Mouse (Mus musculus): ENCODE measurements around the gene Itgal. TPM values are rescaled to one million over a fixed set of nuclear protein-coding genes. Genes with fewer than 3 reads are reported as not detected.
"Not testable (repeated sequence)": the region's sequence is repeated elsewhere in the genome, so short reads cannot be mapped to it uniquely, and the experiment has no call there.

The Itgal gene
- total and polyA plus RNA-seq, 3 experiments = 1.7 to 2.4 (median 1.7) TPM

- DNase-seq = no peak
These were observed 46.3 kb downstream of the Itgal start for GRCm38 (mm10) chr7:127342332-127342731.

- DNase-seq = no peak
These were observed 46.8 kb downstream of the Itgal start for GRCm38 (mm10) chr7:127342888-127343287.

DNA sequence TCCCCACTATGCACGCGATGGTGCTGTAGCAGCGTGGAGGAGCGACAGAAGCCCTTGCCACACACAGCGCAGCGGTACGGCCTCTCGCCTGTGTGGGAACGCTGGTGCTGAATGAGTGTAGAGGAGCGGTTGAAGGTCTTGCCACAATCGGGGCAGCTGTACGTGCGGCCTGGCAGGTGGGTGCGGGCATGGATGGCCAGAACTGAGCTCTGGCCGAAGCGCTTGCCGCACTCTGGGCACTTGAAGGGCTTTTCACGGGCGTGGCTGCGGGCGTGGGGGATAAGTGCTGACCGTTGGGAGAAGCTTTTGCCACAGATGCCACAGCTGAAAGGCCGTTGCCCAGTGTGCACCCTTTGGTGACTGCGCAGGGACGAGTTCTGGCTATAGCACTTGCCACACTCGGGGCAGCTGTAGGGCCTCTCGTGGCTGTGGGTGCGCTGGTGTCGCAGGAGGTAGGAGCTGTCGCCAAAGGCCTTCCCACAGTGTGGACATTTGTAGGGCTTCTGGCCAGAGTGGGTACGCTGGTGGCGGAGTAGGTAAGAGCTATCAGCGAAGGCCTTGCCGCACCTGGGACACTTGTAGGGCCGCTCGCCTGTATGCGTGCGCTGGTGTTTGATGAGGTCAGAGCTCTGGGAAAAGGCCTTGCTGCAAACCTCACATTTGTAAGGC is 47.4 kb downstream of the Itgal start:
- DNase-seq = peak; percentile 12

DNA sequence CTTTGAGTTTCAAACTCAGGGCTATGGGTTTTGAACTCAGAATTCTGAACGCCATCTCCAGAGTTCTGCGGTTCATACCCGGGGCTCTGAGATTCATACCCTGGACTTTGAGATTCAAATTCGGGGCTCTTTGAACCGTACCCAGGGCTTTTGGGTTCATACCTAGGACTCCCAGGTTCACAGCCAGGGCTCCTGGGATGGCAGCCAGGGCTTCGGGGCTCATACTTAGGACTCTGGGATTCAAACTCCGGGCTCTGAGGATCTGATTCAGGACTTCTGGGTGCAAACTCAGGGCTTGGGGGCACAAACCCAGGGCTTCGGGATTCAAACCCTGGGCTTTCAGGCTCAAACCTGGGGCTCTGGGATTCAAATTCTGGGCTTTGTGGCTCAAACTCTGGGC is 48.3 kb downstream of the Itgal start:
- DNase-seq = peak; percentile 25

GRCm38 (mm10) chr7:127345092-127345491 is 49.0 kb downstream of the Itgal start:
- DNase-seq = no peak

DNA sequence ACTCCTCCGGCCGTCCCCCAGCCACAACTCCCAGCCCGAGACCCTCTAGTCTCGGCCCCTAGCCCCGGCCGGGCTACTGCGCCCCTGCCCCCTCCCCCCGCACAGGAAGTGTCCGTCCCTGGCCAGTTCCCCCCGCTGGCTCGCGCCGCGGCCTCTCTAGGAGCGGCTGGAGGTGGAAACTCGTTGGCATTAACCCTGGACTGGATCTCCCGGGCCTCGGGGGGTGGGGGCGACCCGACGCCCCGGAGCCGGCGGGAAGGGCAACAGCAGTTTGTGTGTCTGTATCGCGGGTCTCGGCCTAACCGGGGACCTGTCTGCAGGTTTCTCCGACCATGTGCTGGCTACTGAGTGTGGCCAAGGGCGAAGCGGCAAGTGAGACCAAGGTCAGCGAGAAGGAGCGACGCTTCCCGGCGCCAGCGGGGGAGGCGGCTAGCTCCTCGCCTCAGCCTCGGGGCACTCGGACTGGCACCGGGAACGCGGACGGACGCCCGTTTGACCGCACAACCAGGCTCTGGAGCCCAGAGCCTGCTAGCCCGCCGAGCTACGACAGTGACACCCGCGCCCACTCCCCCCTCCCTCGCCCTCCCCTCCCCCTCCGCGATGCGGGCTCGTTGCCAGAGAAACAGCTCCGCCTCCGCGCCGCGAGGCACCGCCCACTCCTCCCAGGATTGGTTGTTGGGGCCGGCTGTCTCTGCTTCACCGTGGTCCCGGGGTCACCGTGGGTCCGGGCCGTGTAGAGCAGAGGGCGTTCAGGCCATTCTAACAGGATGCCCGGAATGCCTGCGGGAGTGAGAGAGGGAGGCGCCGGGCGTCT is 49.7 kb downstream of the Itgal start, which contains the start of gene Zfp768:
Zfp768 (minus strand) TSS at position 78 of the 814 bp plus-strand sequence.
- DNase-seq = peak; percentile 97

GRCm38 (mm10) chr7:127346676-127347075 is 50.6 kb downstream of the Itgal start:
- no peak for DNase-seq

DNA sequence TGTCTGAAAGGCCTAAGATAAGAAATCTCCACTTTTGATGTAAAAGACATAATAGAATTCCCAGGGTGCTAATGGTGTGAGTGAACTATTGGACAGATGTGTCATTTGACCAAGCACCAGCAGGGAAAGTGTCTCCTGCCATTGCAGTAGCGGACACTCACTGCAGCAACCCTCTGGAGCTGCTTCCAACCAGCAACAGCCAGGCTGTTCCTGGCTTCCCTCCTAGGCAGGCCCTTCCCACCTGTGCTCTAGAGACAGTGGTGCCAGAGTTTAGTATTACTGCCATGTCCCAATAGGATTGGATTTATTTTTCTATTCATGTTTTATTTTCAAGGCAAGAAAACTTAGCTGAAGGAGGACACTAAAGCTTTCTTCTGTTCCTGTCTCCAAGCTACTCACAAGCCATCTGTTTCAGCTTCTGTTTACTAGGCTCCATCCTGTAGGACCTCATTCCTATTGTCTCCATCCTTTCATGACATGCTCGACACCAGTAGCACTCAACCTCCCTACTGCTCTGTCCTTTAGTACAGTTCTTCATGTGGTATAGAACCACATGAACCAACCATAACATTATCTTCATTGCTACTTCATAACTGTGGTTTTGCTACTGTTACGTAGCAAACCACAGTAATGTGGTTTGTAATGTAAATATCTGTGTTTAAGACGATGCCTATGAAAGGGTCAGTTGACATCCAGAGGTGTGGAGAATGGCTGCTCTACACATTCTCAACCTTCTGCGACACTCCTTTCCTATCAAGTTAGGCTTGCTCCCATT is 55.4 kb downstream of the Itgal start:
- no peak for DNase-seq

GRCm38 (mm10) chr7:127355796-127356195 is 59.7 kb downstream of the Itgal start:
- no peak for DNase-seq

DNA sequence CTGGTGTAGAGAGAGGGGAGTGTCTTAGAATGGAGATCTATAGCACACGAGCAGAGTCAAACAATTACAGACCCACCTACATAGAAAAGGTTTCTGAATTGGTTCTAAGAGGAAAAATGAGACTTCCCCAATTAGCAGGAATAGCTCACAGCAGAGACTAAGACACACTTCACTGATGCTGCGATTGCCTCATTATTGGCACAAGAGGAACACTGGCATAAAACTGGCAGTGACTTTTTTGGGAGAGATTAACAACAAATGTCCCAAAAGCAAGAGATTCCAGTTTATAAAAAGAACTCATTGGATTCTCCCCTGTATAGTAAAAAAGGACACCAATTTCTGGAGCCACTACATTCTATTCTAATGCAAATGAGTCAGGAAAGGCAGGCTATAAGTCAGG is 61.8 kb downstream of the Itgal start:
- no peak for DNase-seq

DNA sequence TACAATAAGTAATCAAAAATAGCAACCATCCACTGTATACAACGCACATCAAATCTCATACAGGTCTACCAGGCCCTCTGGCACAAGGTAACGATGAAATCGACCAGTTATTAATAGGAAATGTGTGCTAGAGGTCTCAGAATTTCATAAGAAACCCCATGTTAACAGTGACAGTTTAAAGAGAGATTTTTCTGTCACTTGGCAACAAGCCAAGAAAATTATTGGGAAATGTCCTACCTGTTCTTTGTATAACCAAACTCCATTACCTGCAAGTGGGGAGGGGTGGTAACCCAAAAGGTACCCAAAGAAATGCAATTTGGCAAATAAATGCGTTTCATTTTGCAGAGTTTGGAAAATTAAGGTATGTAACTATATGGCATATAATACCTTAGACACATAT is 62.4 kb downstream of the Itgal start:
- DNase-seq = no peak

DNA sequence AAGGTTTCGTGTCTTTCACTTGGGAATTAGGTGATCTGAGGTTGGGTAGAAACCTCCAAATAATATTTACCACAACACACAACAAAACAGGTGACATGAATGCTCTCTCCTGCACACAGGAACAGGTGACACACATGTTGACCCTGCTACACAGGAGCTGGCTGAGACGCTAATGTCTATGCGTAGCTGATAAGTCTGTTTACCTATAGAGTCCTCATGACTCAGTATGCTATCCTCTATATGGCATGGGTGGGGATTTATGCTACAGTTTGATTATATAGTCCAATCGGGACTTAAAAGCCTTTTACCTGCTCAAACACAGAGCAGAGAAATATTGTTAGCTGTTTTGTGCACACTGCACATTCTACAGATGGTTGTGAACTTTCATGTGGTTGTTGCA is 64.2 kb downstream of the Itgal start:
- no peak for DNase-seq

DNA sequence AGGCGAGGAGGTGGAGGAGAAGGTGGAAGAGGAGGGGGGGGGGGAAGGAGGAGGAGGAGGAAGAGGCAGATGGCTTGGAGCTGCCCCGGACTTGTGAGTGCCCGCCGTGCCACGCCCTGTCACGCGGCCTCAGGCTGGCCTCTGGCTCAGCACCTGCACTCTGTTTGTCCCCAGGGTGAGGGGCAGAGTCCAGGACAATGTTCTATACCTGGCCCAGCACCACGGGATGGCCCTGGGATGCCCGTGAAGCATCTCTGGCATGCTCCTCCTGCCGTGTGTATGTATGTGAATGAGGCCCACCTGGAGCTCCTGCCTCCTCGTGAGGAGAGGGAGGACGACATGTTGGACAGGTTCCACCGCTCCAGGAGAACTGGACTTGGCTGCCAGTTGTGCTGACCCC is 65.4 kb downstream of the Itgal start:
- DNase-seq = no peak

DNA sequence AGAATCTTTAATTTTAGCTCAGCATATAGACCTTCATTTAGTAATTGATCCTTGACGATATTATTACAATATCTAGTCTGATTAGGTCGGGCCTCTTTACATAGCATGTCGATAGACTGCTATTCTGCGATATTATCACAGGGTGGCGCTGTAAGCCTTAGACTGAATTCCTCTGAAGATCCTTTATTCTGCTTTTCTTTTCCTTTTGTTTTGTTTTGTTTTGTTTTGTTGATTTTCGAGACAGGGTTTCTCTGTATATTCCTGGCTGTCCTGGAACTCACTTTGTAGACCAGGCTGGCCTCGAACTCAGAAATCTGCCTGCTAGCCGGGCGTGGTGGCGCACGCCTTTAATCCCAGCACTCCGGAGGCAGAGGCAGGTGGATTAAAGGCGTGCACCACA is 66.4 kb downstream of the Itgal start:
- DNase-seq = not testable (repeated sequence)

GRCm38 (mm10) chr7:127363475-127363921 is 67.4 kb downstream of the Itgal start:
- DNase-seq = peak; percentile 57

DNA sequence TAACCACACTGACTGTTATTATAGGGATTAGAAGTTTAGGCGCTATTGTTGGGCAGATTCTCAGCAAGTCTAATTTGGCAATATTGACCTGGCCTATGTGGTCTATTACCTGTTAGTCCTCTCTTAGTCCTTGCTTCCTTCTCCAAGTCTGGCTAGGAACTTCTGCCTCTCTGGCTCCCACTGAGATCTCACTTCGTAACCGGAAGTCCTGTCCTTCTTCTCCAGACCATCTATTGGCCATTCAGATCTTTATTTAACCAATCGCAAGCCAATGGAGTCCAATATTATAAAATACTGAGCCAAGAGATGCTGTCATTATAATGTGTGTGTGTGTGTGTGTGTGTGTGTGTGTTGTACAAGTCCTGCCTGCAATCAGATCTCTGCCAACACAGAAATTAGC is 68.1 kb downstream of the Itgal start:
- DNase-seq = peak; percentile 30

- no peak for DNase-seq
These were observed 70.2 kb downstream of the Itgal start for GRCm38 (mm10) chr7:127366249-127366648.

GRCm38 (mm10) chr7:127371213-127371612 is 75.2 kb downstream of the Itgal start:
- no peak for DNase-seq

DNA sequence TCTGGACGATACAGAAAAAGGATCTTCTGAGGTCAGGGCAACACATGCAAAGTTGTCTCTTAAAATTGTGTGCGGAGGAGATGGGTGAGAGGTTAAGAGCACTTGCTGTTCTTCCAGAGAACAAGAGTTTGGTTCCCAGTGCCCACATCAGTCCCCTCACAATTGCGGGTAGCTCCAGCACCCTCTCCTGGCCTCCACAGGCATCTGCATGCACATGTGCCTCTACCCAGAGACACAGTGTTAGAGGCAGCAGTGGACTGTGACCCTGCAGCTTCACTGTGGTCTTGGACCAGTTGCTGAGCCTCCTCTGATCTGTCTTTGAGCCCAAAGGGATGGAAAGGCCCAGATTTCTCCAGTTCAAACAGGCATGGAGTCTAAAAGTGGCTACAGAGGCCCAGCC is 75.8 kb downstream of the Itgal start:
- not testable (repeated sequence) for DNase-seq

DNA sequence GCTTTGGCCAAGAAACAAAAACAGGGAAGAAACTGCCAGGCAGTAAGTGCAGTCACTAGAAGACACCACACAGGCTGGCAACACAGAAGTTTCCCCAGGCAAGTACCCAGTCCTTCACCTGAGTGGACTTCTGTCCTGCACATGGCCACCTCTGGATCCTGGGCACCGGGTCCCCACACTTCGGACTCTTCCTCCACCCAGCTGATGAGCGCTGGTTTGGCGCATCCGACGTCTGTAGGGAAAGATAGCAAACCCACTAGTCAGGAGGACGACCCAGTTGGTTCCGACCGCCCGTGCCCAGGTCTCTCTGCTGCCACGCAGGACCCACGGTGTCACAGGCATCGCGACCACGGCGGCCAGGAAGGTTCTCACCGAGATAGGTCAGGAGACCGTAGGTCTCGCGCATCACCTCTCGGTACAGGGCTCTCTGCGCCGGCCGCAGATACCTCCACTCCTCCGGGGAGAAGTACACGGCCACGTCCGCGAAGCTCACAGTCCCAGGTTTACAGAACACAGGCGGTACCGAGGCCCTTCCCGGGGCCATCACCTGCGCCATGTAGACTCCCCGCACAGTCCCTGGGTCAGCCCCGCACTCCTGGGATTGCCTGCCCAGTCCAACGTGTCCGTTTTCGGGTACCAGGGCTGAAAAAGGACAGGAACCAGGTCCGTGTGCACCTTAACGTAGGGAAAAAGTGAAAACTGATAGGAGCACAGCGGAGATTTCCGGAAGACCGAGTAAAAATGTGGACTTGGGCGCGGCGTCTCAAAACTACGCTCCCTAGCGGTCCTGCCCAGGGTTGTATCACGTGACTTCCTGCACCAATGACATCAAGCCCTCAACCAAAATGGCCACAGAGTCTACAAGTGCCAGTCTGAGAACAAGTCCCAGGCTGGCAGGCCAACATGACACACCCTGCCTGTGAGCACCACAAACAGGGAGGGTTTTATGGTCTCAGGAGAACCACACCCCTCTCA is 79.5 kb downstream of the Itgal start, which contains the start of gene Zfp747:
Zfp747 (minus strand) TSS at position 780 of the 975 bp plus-strand sequence.
- peak; percentile 94 for DNase-seq

- no peak for DNase-seq
These were observed 82.4 kb downstream of the Itgal start for GRCm38 (mm10) chr7:127378310-127378921.
